Mouse (Mus musculus): ENCODE results near the gene Cpox.
"Not testable (repeated sequence)": the region's sequence is repeated elsewhere in the genome, so short reads cannot be mapped to it uniquely, and the experiment has no call there.

The Cpox gene

GRCm38 (mm10) chr16:58669917-58670630 lies at the start of gene Cpox:
Cpox (plus strand) TSS chr16:58670292.
- DNase-seq (ENCODE audit: low spot score), result peak; percentile 66

GRCm38 (mm10) chr16:58622377-58622776 lies 47.7 kb upstream of the Cpox start:
- no peak for DNase-seq (ENCODE audit: low spot score)

- DNase-seq (ENCODE audit: low spot score), result no peak
Observed at GRCm38 (mm10) chr16:58623114-58623513, 47.0 kb upstream of the Cpox start.

- no peak for DNase-seq (ENCODE audit: low spot score)
Observed at GRCm38 (mm10) chr16:58623944-58624343, 46.1 kb upstream of the Cpox start.

- no peak for DNase-seq (ENCODE audit: low spot score)
Observed at GRCm38 (mm10) chr16:58627597-58628335, 42.3 kb upstream of the Cpox start.

GRCm38 (mm10) chr16:58628336-58628680 lies 41.8 kb upstream of the Cpox start:
- DNase-seq (ENCODE audit: low spot score), result no peak

GRCm38 (mm10) chr16:58628968-58629367 lies 41.1 kb upstream of the Cpox start:
- no peak for DNase-seq (ENCODE audit: low spot score)

- DNase-seq (ENCODE audit: low spot score), result no peak
Observed at GRCm38 (mm10) chr16:58629736-58630135, 40.4 kb upstream of the Cpox start.

- DNase-seq (ENCODE audit: low spot score), result no peak
Observed at GRCm38 (mm10) chr16:58635866-58636265, 34.2 kb upstream of the Cpox start.

GRCm38 (mm10) chr16:58637448-58637847 lies 32.6 kb upstream of the Cpox start:
- DNase-seq (ENCODE audit: low spot score), result no peak

GRCm38 (mm10) chr16:58638016-58638415 lies 32.1 kb upstream of the Cpox start:
- DNase-seq (ENCODE audit: low spot score), result no peak

GRCm38 (mm10) chr16:58638689-58639175 lies 31.4 kb upstream of the Cpox start, which contains the start of gene E330017A01Rik:
E330017A01Rik (minus strand) TSS chr16:58638739.
- DNase-seq (ENCODE audit: low spot score), result no peak

GRCm38 (mm10) chr16:58649979-58650378 lies 20.1 kb upstream of the Cpox start:
- no peak for DNase-seq (ENCODE audit: low spot score)

- no peak for DNase-seq (ENCODE audit: low spot score)
Observed at GRCm38 (mm10) chr16:58655751-58656150, 14.3 kb upstream of the Cpox start.

- DNase-seq (ENCODE audit: low spot score), result no peak
Observed at GRCm38 (mm10) chr16:58656526-58656925, 13.6 kb upstream of the Cpox start.

GRCm38 (mm10) chr16:58658668-58659067 lies 11.4 kb upstream of the Cpox start:
- no peak for DNase-seq (ENCODE audit: low spot score)

- no peak for DNase-seq (ENCODE audit: low spot score)
Observed at GRCm38 (mm10) chr16:58661826-58662225, 8.3 kb upstream of the Cpox start.

GRCm38 (mm10) chr16:58662287-58662791 lies 7.8 kb upstream of the Cpox start:
- DNase-seq (ENCODE audit: low spot score), result no peak

GRCm38 (mm10) chr16:58663021-58663420 lies 7.1 kb upstream of the Cpox start:
- DNase-seq (ENCODE audit: low spot score), result no peak

- no peak for DNase-seq (ENCODE audit: low spot score)
Observed at GRCm38 (mm10) chr16:58663816-58664215, 6.3 kb upstream of the Cpox start.

- DNase-seq (ENCODE audit: low spot score), result not testable (repeated sequence)
Observed at GRCm38 (mm10) chr16:58665137-58665536, 5.0 kb upstream of the Cpox start.

GRCm38 (mm10) chr16:58666681-58667080 lies 3.4 kb upstream of the Cpox start:
- not testable (repeated sequence) for DNase-seq (ENCODE audit: low spot score)

- no peak for DNase-seq (ENCODE audit: low spot score)
Observed at GRCm38 (mm10) chr16:58668586-58668985, 1.5 kb upstream of the Cpox start.

All from ovary, postnatal 10 days (tissue).